Mouse (Mus musculus): ENCODE data around the gene Bbs4.

DNA sequence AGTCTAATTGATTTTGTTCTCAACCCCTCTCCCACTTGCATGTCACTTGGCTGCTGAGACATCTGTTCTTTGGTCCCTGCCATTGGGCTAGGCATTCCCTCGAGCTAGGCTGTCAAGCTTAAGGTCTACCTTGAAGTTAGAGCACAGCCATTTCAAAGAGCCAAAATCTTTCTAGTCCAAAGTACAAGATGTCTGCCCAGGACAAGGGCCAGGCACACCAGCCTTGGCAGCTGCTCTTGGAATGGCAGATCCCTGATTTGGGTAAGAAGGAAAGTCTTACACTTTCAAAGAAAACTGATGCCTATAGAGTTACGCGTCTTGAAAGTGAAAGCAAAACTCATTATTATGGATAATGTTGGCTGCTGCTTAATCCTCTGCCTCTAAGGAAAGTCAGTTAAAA, 37.1 kb downstream of the Bbs4 start:
- no peak for TF ChIP-seq CTCF (IDR thresholded peaks at IDR 0.05; ENCODE audit: control insufficient read depth, insufficient read depth, insufficient replicate concordance, low read depth, low read length)
- no peak for TF ChIP-seq POLR2A (IDR thresholded peaks at IDR 0.05; ENCODE audit: control insufficient read depth, low read depth, low read length)
